Mouse (Mus musculus) ES-Bruce4 (cell line): ENCODE measurements at regions not wholly inside any gene's neighbourhood (a gene's known extent, or its start where the extent isn't known, plus 50 kb on each side); places are given as distances from the start of the nearest gene placed in this dataset.

ENCODE experiments used
- CTCF ChIP-seq: IDR thresholded peaks from one replicate; pipeline ENCODE4 v1.8.1; 2011; ENCODE audit warnings: low read depth, low read length
- EP300 ChIP-seq: IDR thresholded peaks from 2 replicates; pipeline ENCODE4 v1.6.1; 2011; ENCODE audit warnings: low read depth, low read length; ENCODE audit not compliant: insufficient read depth
- POLR2A ChIP-seq: IDR thresholded peaks from one replicate; pipeline ENCODE4 v1.8.1; 2011; ENCODE audit warnings: low read length; ENCODE audit not compliant: insufficient read depth

DNA sequence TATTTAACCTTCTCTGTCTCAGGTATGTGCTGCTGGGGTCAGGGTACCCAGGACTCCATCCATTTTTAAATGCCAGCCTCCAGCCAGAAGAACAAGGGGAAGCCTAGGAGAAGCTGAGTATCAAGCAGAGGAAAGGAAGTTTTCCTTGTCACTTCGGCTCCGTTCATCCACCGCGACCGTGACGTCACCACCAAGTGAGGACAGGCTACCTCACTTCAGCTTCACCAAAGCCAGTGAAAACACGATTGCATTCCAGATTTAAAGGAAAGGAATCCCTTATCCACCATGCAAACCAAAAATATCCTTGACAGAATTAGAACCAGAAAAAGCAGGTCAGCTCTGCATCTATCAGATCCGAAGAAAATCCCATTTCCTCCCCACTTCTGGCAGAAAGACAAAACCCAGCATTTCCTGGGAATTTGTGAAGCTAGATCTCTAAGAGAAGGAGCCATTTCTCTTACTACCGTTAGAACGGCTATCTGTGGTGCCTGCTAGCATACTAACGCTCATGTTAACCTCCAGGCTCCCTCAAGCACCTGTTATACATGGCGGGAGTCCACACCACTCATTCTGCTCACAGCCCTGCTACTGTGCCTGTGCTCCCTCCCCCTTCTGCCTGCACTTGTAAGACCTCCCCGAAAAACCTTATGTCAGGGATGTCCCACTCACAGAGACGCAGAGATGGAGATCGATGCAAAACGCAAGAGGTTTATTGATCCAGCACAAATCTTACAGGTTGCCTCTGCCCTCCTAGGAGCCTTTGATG lies 133.4 kb downstream of the Qrsl1 start:
- no peak for TF ChIP-seq CTCF
- no peak for TF ChIP-seq POLR2A
- no peak for TF ChIP-seq EP300
